Mouse (Mus musculus) liver, embryonic 13.5 days (tissue): ENCODE results near the gene Inka2. TPM values are rescaled to one million over a fixed set of nuclear protein-coding genes. Genes with fewer than 3 reads are reported as not detected.

Experiments
- ATAC-seq: fragments of 200-750 bp; cut with Nextera tagmentation; 2 replicates; pipeline ENCODE4 v1.8.0; 2017; ENCODE audit warnings: low read depth, mild to moderate bottlenecking, moderate number of reproducible peaks, moderate library complexity
- DNase-seq: peaks from one replicate; pipeline ENCODE4 v3.0.0; 2022
- H3K27ac ChIP-seq: fragments of 300-500 bp; sonication (generic); 2 replicates; pipeline ENCODE4 v1.5.1; 2015; ENCODE audit warnings: moderate library complexity, mild to moderate bottlenecking, inconsistent platforms
- H3K27me3 ChIP-seq: fragments of 300-500 bp; sonication (generic); 2 replicates; pipeline ENCODE4 v1.6.1; 2015; ENCODE audit warnings: mild to moderate bottlenecking, inconsistent platforms
- H3K36me3 ChIP-seq: fragments of 300-500 bp; sonication (generic); 2 replicates; pipeline ENCODE4 v1.6.1; 2015; ENCODE audit warnings: mild to moderate bottlenecking, inconsistent platforms
- H3K4me1 ChIP-seq: fragments of 300-500 bp; sonication (generic); replicated peaks from 2 replicates; pipeline ENCODE4 v1.6.1; 2015; ENCODE audit warnings: inconsistent platforms
- H3K4me2 ChIP-seq: fragments of 300-500 bp; sonication (generic); 2 replicates; pipeline ENCODE4 v1.6.1; 2015; ENCODE audit warnings: inconsistent platforms, mild to moderate bottlenecking, moderate library complexity
- H3K4me3 ChIP-seq: fragments of 300-500 bp; sonication (generic); replicated peaks from 2 replicates; pipeline ENCODE4 v1.5.1; 2015; ENCODE audit warnings: mild to moderate bottlenecking, inconsistent platforms
- H3K9ac ChIP-seq: fragments of 300-500 bp; sonication (generic); 2 replicates; pipeline ENCODE4 v1.6.1; 2015; ENCODE audit warnings: mild to moderate bottlenecking, inconsistent platforms
- H3K9me3 ChIP-seq: fragments of 300-500 bp; sonication (generic); replicated peaks from 2 replicates; pipeline ENCODE4 v1.6.1; 2016; ENCODE audit warnings: inconsistent platforms
- WGBS: fragments of 180-500 bp; shearing (Covaris S2); methylation state at CpG from one replicate; pipeline ENCODE4 v1.1.7; 2015; ENCODE audit not compliant: insufficient replicate concordance; 5-methylcytosine and 5-hydroxymethylcytosine counted together
- polyA plus RNA-seq: library from polyadenylated mRNA; unstranded; fragments of >200 nt; fragmentation: Nextera tagmentation; extraction: Ambion mirVana; gene quantifications from 2 replicates; pipeline ENCODE4 v1.2.1, GENCODE M21; 2015

Gene Inka2
- polyA plus RNA-seq, 1 experiment from 2014 or later: 0.31 TPM

- WGBS: 86% methylated on average over 7 of the region's 7 CpGs
- ATAC-seq: no peak
Measured at GRCm38 (mm10) chr3:105680346-105680745, 24.1 kb upstream of the Inka2 start.

GRCm38 (mm10) chr3:105686394-105687323, 17.7 kb upstream of the Inka2 start:
- 4% methylated on average over 60 of the region's 60 CpGs for WGBS
- ATAC-seq: peak; percentile 45
- peak overlapping the region; percentile 86 for H3K27ac ChIP-seq
- peak overlapping the region; percentile 86 for H3K4me2 ChIP-seq
- H3K4me3 ChIP-seq: peak overlapping the region; percentile 97
- H3K9ac ChIP-seq: peak overlapping the region; percentile 98
- no peaks in the 10 kb centered on the region for H3K9me3 ChIP-seq
- DNase-seq: no peak
- H3K36me3 ChIP-seq: peaks cover 30% of the 10 kb centered on the region
- peaks cover 23% of the 10 kb centered on the region for H3K4me1 ChIP-seq
- H3K27me3 ChIP-seq: peaks cover 7% of the 10 kb centered on the region; the same call in 1 of the 2 replicates

More at GRCm38 (mm10) chr3:105680346-105680745, 24.1 kb upstream of the Inka2 start:
- 0 out of 2 replicates have a peak, but pooled peaks cover 2% of the 10 kb centered on the region for H3K4me1 ChIP-seq
- H3K36me3 ChIP-seq: peaks cover 71% of the 10 kb centered on the region
- no peak overlapping the region for H3K4me2 ChIP-seq
- no peak for DNase-seq
- H3K9ac ChIP-seq: no peak overlapping the region
- H3K9me3 ChIP-seq: no peaks in the 10 kb centered on the region
- no peak overlapping the region for H3K4me3 ChIP-seq
- H3K27ac ChIP-seq: no peak overlapping the region
- H3K27me3 ChIP-seq: no peaks in the 10 kb centered on the region

GRCm38 (mm10) chr3:105687324-105688060, 16.9 kb upstream of the Inka2 start, which contains the start of gene Ddx20:
Gene Ddx20 (minus strand): TSS chr3:105687574.
- ATAC-seq: peak; percentile 92
- Histone ChIP-seq H3K4me1 (peaks cover 23% of the 10 kb centered on the region), H3K27me3 (peaks cover 15% of the 10 kb centered on the region), H3K9me3 (no peaks in the 10 kb centered on the region), H3K4me3 (peak within 1 kb of the TSS; percentile 97), H3K27ac (peak within 1 kb of the TSS; percentile 86), H3K4me2 (peak within 1 kb of the TSS; percentile 86), H3K36me3 (peaks cover 25% of the 10 kb centered on the region), H3K9ac (peak within 1 kb of the TSS; percentile 98)
- under 1% methylated on average over 72 of the region's 72 CpGs for WGBS
- DNase-seq: peak; percentile 94

DNA sequence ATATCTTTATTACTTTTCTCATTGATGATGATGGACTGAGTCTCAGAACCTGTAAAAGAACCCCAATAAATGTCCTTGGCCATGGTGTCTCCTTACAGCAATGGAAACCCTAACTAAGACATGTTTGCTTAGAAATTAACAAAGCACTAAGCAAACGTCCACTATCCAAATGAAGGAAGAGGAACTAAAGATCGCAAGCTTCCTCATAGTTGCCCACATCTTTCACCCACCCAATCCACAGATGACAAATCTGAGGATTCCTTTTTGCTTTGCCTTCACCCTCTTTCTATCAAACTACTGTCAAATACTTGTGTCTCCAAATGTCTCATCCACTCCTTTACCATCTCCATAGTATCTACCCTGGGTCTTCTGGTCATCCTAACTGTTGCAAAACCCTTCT, 15.9 kb upstream of the Inka2 start:
- no peak overlapping the region; the same call in 1 of the 2 replicates for H3K9ac ChIP-seq
- H3K27ac ChIP-seq: no peak overlapping the region
- H3K4me2 ChIP-seq: peak overlapping the region; percentile 86
- H3K36me3 ChIP-seq: peaks cover 14% of the 10 kb centered on the region
- WGBS: 46% methylated on average over 2 of the region's 2 CpGs
- peaks cover 25% of the 10 kb centered on the region for H3K27me3 ChIP-seq
- peak overlapping the region; percentile 97; the same call in 1 of the 2 replicates for H3K4me3 ChIP-seq
- H3K4me1 ChIP-seq: peaks cover 23% of the 10 kb centered on the region
- H3K9me3 ChIP-seq: no peaks in the 10 kb centered on the region
- DNase-seq: no peak
- no peak for ATAC-seq

DNA sequence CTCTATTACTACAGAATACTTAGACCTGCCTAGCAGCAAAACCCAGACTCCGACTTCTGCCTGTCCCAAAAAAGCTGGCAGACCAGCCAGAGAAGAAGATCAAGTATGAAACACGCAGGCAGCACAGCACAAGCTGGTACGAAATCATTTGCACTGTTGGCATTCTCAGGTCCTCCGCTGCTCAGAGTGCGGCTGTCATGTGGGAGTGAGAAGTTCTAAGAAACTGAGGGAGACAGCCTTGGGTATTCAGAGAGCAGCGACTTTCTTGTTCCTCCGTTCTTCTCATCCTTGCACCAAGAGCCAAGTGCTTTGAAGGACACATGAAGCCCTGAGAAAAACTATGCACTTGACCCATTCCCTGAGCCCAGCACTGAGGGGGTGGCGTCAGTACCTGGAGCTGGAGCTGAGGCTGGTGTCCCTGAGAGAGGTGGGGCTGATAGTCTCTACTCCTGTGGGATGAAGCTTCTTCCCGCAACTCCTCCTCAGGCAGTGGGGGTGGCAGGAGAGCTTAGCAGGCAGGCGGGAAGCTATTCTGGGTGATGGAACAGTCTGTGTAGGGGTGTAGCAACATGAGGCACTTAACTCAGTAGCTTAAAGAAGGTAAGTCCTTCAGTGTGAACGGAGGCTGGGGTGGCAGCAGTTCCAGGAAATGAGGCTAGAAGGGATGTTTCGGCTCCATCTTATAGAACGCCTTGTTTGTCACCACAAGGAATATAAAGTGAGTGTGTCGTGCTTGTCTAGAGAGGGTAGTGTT, 10.9 kb upstream of the Inka2 start:
- H3K9ac ChIP-seq: no peak overlapping the region

GRCm38 (mm10) chr3:105695476-105696386, 8.7 kb upstream of the Inka2 start:
- 48% methylated on average over 20 of the region's 20 CpGs for WGBS
- no peak overlapping the region for H3K27ac ChIP-seq
- DNase-seq: no peak

More for the DNA sequence above, 10.9 kb upstream of the Inka2 start:
- Histone ChIP-seq H3K36me3 (no peaks in the 10 kb centered on the region), H3K4me2 (no peak overlapping the region), H3K27me3 (peaks cover 61% of the 10 kb centered on the region), H3K9me3 (no peaks in the 10 kb centered on the region), H3K4me3 (no peak overlapping the region), H3K27ac (no peak overlapping the region), H3K4me1 (peaks cover 21% of the 10 kb centered on the region)
- 64% methylated on average over 14 of the region's 14 CpGs for WGBS
- DNase-seq (no peak), ATAC-seq (no peak)

GRCm38 (mm10) chr3:105696387-105697147, 7.8 kb upstream of the Inka2 start:
- ATAC-seq (no peak), DNase-seq (no peak)
- Histone ChIP-seq H3K27me3 (peaks cover 54% of the 10 kb centered on the region), H3K4me2 (no peak overlapping the region), H3K27ac (no peak overlapping the region), H3K4me3 (no peak overlapping the region), H3K9ac (no peak overlapping the region), H3K9me3 (no peaks in the 10 kb centered on the region), H3K36me3 (no peaks in the 10 kb centered on the region), H3K4me1 (peaks cover 52% of the 10 kb centered on the region)
- 82% methylated on average over 17 of the region's 17 CpGs for WGBS

More at GRCm38 (mm10) chr3:105695476-105696386, 8.7 kb upstream of the Inka2 start:
- Histone ChIP-seq H3K36me3 (no peaks in the 10 kb centered on the region), H3K4me2 (no peak overlapping the region), H3K4me1 (peaks cover 43% of the 10 kb centered on the region), H3K4me3 (no peak overlapping the region), H3K9ac (no peak overlapping the region), H3K9me3 (no peaks in the 10 kb centered on the region), H3K27me3 (peaks cover 61% of the 10 kb centered on the region)
- ATAC-seq: no peak

DNA sequence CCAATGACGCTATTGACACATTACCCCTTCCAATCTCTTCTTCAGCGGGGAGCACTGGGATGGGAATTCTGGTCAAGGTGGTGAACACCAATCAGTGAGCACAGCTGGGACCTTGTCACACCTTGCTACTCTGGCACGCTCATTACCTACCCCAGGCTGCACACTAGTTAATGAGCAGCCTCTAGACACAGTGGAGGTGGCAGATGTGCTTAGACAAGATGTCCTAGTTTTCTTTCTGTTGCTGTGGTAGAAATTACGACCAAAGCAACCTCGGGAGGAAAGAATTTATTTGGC, 7.3 kb upstream of the Inka2 start:
- Histone ChIP-seq H3K9ac (no peak overlapping the region), H3K9me3 (no peaks in the 10 kb centered on the region), H3K27me3 (peaks cover 50% of the 10 kb centered on the region), H3K4me1 (peaks cover 57% of the 10 kb centered on the region), H3K27ac (no peak overlapping the region), H3K4me3 (no peak overlapping the region), H3K36me3 (no peaks in the 10 kb centered on the region), H3K4me2 (no peak overlapping the region)
- no peak for DNase-seq
- 71% methylated on average over 5 of the region's 5 CpGs for whole genome bisulfite sequencing
- ATAC-seq: no peak

GRCm38 (mm10) chr3:105698311-105698710, 6.1 kb upstream of the Inka2 start:
- peak overlapping the region; percentile 34; the same call in 1 of the 2 replicates for H3K9ac ChIP-seq
- 9% methylated on average over 1 of the region's 1 CpGs for WGBS
- peaks cover 69% of the 10 kb centered on the region for H3K4me1 ChIP-seq
- no peaks in the 10 kb centered on the region for H3K9me3 ChIP-seq
- H3K27me3 ChIP-seq: peaks cover 38% of the 10 kb centered on the region
- H3K4me2 ChIP-seq: peak overlapping the region; percentile 44
- no peak overlapping the region for H3K4me3 ChIP-seq
- H3K36me3 ChIP-seq: no peaks in the 10 kb centered on the region
- DNase-seq: peak; percentile 62
- peak overlapping the region; percentile 87 for H3K27ac ChIP-seq
- peak; percentile 59 for ATAC-seq
